Mouse (Mus musculus): ENCODE data around the gene Fhl1.

Gene Fhl1

GRCm38 (mm10) chrX:56731306-56732201 is at the start of gene Fhl1:
Gene Fhl1, plus strand, starts transcription at chrX:56731787.
- peak; percentile 50 for DNase-seq

DNA sequence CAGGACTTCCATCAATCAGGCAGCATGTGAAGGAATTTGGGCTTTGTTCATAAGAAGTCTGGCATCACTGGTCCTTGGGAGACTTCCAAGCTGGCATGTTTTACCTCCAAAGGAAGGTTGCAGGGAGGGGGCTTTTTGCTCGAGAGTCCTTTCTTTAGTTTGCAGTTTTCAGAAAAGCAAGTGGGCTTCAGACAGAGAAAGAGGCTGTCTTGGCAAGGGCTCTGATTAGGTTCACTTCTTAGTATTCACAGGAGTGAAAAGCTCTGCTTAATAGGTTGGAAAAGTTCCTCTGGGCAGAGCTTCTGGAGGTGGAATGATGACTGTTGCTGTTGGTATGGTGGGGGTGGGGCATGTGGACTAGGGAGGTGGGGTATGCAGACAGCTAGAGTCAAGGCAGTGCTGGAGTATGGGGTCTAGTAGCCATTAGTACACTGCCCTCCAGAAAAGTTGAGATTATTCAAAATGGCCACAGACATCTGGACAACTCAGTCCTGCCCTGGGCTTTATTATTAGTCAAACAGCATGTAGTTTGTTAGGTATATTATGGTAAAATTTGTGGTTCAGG is 49.3 kb upstream of the Fhl1 start:
- DNase-seq: no peak

DNA sequence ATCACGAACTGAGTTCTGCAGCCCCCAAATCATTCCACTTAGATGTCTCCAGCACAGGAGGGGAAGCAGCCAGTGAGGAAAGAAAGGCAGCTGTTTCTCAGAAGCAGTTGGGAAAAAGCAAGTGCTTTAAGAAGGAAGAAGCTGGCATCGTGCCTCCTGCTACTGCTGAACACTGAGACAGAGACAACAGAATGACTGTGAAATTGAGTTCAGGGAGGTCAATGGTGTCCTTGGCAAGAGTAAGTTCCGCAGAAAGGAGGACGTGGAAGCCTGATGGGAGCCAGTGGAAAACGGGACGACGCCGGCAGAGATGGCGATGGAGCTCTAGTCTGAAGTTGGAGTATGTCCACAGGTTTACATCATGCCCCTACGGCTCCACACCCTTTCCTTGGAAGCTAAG is 48.1 kb upstream of the Fhl1 start:
- DNase-seq: no peak

GRCm38 (mm10) chrX:56692554-56692953 is 39.0 kb upstream of the Fhl1 start:
- DNase-seq: no peak

- no peak for DNase-seq
Measured at GRCm38 (mm10) chrX:56694539-56694938, 37.0 kb upstream of the Fhl1 start.

DNA sequence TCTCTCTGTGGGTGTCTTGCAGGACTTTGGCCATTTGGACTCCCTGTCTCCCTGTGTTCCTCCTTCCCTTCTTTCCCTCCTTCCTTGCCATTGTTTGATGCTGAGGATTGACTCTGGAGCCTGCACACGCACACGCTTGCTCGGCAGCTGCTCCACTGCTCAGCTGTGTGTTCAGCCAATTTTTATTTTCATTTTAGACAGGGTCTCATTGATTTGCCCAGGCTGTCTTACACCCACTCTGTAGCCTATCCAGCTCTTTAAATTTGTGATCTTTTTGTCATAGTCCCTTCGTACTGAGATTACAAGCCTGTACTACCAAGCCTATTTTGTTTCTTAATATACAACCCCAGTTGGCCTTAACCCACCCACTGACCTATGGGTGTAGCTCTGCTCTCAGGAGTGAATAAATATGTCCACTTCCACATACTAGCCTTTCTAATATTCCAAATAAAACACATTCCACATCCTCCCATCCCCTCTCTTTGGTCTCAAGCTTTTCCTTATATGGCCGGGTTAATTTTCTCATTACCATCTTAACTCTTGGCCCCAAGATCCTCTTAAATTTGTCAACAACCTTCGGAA is 34.3 kb upstream of the Fhl1 start:
- DNase-seq: no peak

- no peak for DNase-seq
Measured at GRCm38 (mm10) chrX:56697886-56698285, 33.7 kb upstream of the Fhl1 start.

GRCm38 (mm10) chrX:56701261-56701660 is 30.3 kb upstream of the Fhl1 start:
- no peak for DNase-seq

DNA sequence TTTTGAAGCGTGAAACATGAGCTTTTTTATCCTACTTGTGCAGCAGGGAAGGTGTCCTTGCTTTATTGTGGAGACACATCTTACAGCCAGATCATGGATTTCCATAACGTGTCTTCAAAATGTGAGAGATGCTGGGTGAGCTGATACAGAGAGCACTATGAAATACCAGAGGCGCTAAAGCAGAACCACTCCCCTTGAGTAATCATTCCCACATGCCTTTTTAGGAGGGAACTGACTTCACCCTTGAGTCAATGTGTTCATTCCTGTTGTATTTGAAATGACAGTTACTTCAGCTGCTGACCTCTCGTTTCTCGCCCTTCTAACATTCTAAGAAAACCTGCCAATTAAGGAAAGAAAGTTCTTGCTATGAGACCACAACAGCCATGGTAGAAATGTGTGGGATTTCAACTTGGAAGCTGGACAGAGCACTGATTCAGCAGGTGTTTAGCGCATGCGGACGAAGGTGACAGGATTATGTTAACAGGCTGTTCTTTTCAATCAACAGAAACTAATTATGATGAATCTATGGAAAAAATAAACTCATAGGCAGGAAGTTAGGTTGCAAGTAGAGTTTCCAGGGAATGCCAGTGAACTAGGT is 27.5 kb upstream of the Fhl1 start:
- no peak for DNase-seq

GRCm38 (mm10) chrX:56708592-56709370 is 22.8 kb upstream of the Fhl1 start:
- no peak for DNase-seq

DNA sequence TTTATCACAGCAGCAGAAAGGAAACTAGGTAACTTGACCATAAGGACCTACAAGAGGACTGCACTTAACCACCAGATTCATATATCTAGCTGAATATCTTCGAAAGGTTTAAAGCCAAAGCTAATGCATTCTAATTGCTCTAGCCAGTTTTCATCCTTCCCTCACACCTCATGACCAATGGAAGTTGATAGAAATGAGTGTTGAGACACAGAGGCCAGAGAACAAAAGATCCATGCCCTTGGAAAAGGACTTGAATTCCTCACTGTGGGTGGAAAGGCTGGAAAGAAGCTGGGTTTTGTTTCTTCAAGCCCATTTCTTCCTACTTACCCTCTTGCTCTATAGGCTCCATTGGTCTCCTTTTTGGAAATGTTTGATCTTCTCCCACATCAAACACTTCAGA is 21.1 kb upstream of the Fhl1 start:
- DNase-seq: no peak

GRCm38 (mm10) chrX:56712666-56713065 is 18.9 kb upstream of the Fhl1 start:
- DNase-seq: no peak

DNA sequence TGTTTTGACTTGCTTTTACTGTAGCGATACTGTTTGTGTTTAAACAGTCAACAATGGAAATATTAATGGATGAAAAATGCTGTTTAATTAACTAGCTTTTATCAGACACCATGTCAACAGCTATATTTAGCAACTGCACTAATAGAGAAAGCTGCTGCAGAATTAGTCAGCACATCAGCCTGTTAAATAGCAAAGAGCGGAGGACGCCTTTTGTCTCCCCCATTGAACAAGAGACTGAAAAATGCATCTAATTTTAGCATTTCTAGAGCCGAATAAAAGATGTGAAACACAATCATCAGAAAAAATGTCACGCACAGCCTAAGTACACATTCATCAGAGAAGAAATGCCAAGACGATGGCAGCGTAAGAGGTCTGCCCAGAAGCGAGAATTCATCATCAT is 9.0 kb upstream of the Fhl1 start:
- DNase-seq: no peak

GRCm38 (mm10) chrX:56728507-56728906 is 3.1 kb upstream of the Fhl1 start:
- no peak for DNase-seq

DNA sequence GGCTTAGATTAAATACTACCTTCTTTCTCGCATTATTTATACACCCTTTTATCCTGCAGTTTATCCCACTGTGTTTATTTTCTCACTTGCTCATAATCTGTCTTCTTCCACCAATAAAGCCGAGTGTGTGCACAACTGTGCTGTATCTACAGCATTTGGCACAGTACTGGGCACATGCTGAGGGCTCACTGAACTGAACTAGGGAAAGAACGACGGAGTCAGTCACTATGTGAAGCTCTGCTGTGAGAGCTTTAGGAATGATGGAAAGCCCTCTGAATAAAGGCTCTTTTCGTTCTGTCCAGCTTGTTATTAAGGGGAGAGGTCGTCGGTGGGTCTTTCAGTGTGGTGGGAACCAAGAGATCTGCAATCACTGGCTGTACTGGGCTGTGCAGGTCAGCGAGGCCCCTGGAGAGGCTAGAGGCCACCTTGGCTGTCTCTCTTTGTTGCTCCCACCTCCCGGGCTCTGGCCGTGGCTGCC is 720 bp upstream of the Fhl1 start:
- peak; percentile 67 for DNase-seq

DNA sequence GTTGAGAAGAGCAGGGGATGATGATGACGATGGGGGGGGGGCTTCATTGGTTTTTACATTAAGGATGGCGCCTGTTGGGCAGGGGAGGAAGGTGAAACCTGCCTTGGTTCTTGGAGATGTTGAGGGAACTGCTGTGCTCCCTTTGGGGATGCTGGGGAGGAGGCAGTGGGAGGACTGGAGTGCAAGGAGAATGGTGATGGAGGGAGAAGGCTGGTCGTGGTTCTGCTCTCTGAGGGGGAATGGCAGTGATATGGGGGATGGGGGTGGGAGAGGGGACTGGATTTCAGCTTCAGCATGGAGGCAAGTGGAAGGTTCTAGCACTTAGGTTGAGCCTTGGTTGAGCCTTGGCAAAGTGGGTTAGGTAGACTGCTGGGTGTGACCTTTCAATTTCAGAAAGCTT is 814 bp downstream of the Fhl1 start:
- no peak for DNase-seq

- DNase-seq: no peak
Measured at GRCm38 (mm10) chrX:56734436-56734835, 2.8 kb downstream of the Fhl1 start.

DNA sequence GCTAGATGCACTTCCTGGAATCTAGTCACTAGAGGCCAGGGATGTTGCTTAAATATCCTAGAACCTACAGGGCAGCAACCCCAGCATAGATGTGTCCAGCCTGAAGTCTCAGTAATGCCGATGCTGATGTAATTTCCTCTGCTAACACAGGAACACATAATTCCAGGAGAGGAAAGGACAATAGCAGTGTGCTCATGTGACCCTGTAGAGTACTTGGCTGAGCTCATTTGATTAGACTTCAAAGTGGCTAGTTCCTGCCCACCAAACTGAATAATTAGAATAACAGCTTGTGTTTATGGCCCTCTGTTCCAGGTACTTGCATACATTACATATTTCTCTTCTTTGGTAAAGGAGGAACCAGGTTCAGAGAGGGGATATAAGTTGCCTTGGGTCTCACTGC is 4.6 kb downstream of the Fhl1 start:
- DNase-seq: no peak

DNA sequence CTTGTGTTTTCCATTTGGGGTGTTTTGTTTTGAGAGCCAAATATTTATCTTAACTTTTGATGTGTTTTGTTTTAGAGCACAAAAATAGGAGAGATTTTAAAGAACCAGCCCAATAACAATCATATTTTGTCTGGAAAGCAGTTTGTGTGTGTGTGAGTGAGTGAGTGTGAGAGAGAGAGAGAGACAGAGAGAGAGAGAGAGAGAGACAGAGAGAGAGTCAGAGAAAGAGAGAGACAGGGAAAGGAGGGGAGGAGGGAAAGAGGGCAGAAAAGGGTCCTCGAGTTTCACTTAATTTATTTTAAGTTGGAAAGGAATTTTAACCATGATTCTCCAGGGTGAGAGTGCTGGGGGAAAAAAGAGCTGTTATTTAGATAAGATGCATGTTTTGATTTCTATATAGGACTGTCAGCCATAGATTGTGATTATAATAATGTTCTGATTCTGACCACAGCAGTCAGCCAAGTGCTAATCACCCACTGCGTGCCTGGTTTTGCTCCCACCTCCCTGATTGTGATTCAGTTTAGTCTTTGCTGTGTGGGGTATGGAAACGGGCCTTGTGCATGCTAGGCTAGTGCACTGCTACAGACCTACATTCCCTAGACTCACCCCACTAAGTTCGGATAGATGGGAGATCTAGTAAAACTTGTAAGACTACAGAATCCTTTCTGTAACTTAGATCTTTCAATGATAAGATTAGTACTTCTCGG is 6.4 kb downstream of the Fhl1 start:
- DNase-seq: no peak

DNA sequence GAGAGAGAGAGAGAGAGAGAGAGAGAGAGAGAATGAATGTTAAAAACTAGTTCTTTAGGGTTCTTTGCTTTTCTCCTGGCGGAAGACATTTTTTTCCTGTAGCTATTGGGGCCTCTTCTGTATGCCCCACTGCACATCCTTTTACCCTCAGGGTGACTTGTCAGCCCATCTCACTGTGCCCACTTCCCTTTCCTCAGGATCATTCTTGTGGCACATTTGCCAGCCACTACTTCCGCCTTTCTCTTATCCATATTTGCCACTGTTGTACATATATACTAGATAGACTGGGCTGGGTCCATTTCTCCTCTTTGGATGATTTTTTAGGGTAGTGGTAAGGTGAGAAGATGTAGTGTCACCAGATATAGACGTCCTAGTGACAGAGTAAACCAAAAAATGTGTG is 9.8 kb downstream of the Fhl1 start:
- no peak for DNase-seq

DNA sequence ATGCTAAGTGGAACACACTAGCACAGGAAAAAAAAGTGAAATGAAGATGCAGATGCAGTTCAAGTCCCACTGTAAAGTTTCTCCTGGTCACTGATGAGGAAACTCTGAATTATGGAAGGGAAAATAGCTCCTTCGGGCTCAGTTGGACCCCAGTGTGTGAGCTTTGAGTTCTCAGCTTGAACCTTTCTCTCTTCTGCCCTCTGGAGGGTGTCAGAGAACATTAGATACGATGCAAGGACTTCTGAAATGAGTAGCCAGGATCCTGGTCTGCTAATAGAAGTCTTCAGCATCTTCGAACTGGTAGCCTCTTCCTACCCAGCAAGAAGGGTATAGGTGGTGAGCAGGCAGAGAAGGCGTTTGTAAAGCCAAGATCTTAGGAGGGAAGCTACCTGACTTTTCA is 19.9 kb downstream of the Fhl1 start:
- DNase-seq: no peak

DNA sequence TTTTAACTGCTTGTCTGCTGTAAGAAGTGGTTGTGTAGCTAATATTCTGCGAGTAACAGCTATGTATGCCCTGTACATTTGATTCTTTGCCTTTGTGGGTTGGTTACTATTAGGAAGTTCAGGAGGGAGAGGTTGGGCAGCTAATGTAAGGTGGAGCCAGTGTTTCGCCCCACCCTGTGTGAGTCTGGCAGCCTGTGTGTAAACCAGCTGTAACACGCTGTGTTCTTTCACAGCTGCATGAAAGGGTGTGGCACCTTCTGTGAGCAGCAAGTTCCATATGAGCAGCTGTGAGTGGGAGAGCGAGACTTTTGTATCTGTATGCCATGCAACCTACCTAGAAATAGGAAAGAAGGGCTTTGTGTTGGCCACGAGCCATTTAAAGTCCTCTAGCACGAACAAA is 20.6 kb downstream of the Fhl1 start:
- DNase-seq: no peak
